Mouse (Mus musculus) CD8-positive naive resting alpha-beta T cell, adult 2 months (primary cell): Measurements from ENCODE around the gene Fam193b.

Experiments used
- DNase-seq, 2 experiments: peaks; one replicate each; pipeline ENCODE4 v3.0.0; 2022; ENCODE audit warnings: low read depth in 2 of 2, low spot score in 2 of 2

Gene Fam193b

GRCm38 (mm10) chr13:55529198-55529915, 41.6 kb downstream of the Fam193b start, which contains the start of gene Dok3:
Gene Dok3 (minus strand): TSS chr13:55529296.
- no peak for DNase-seq

GRCm38 (mm10) chr13:55527834-55528772, 42.8 kb downstream of the Fam193b start:
- no peak for DNase-seq

GRCm38 (mm10) chr13:55527212-55527611, 43.7 kb downstream of the Fam193b start:
- no peak for DNase-seq

DNA sequence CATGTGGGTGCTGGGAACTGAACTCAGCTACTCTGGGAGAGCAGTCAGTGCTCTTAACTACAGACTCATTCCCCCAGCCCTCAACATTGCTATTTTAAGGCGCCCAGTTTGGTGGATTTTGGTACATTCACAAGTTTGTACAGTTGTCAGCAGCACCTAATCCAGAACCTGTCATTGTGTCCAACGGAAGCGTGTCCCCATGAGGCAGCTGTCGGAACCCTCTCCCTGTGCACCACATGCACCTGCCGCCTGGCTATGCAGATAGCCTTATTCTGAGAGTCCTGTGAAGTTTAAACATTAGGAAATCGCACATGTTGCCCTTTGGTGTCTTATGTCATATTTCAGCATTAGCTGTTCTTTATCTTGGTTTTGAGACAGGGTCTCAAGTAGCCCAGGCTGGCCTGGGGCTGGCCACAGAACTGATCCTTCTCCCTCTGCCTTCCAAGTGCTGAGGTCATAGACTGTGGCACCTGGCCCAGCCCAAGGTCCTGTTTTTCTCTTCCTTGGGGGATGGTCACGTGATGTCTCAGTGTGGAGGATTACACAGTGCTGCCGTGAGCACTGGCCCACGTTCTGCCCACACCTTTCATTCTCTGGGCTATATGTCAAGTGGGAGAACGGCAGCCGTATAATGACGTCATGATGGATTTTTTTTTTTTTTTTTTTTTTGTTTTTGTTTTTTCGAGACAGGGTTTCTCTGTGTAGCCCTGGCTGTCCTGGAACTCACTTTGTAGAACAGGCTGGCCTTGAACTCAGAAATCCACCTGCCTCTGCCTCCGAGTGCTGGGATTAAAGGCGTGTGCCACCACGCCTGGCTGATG, 45.0 kb downstream of the Fam193b start:
- DNase-seq: no peak

DNA sequence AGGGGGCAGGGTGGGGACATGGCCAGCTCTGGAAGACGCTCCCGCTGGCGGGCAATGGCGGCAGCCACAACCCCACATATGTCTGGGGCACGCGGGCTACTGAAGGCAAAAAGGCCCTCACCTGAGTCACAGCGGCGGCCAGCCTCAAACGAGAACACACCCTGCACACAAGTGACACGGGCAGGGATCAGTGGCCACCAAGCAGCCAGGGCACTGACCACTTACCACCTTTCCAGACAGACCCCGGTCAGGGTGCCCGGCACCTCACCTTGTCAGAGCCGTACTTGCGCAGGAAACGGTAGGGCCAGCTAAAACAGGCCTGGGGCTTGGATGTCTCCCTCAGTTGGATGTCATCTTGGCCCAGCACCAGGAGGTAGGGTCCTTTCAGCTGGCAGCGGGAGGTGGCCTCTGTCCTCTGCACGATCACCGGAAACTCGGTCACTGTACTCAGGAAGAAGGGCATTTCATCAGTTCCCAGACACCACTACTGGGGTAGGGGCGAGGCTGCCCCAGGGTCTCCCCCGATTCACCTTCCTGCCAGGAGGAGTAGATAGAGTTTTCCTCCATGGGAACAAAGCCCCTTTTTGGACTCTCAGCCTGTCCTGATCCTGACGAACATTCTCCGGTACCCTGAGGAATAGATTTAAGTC, 46.8 kb downstream of the Fam193b start:
- DNase-seq: no peak

DNA sequence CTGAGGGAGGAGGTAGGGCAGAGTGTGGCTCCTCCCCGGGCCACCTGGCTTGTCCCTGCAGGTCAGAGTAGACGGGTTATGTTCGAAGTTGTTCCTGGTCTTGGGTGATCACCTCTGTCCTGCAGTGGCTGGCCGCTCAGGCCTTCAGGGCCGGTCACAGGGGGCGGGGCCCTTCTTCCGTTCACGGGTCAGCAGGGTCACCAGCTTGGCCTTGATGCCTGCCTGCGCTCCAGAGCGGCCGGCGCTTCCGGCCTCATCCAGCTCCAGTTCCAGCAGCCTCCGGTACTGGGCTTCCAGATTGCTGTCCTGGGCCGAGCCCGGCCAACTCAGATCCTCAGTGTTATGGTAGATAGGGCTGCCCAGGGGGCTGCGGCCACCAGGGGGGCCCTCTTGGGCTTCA, 47.6 kb downstream of the Fam193b start:
- no peak for DNase-seq

DNA sequence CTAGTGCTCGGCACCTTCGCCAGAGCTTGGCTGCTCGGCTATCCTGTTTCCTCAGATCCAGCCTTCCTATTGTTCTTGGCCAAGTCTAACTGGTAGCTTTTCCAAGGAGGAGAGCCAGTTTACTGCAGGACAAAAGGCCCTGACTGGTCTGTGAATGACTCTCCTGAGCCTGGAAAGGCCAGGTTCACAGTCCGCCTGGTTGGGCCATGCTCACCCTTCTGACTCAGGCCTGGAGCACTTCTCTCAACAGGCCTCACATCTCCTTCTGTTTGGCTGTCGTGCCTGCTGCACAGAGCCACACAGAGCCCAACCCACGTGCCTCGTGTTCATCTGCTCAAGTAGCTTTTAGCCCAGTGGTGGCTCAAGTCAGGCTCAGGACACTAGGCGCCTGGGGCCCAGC, 48.2 kb downstream of the Fam193b start:
- no peak for DNase-seq

- no peak for DNase-seq
Measured at GRCm38 (mm10) chr13:55519606-55520005, 51.3 kb downstream of the Fam193b start.

DNA sequence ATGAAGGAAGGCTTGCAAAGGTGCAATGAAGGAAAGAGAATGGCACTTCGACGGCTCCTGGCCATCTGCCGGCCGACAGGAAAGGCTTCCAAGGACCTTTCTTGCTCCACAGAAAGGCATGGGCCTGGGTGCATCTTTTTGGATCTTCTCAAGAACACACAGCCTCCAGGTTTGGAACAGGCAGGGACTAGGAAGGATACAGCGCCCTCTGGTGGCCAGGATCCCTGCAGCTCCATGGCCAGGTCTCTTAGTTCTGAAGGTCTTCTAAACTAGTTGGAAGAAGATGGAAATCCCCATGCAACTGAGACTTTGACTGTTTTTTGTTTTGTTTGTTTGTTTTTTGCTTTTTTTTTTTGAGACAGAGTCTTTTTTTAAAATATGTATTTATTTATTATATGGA, 54.0 kb downstream of the Fam193b start:
- peak; percentile 87 to 91 for DNase-seq

DNA sequence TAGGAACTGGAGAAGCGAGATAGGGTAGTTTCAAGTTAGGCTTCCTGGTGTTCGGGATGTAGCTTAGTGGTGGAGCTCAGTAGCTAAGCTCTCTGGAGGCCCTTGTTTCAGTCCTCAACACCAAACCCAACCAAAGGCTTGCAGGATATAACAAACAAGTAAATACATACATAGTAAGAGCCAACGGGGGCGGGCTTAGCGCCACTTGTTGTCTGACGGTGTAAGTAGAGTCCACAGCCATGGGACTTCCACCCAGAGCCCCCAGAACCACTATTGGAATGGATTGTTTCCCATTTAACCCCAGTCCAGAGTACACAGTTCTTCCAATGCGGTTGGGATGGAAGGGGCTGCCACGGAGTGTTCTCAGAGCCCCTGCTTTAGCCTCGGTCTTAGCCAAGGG, 57.1 kb downstream of the Fam193b start:
- DNase-seq: no peak

GRCm38 (mm10) chr13:55513111-55513748, 57.7 kb downstream of the Fam193b start, which contains the start of gene Pdlim7:
Gene Pdlim7 (minus strand): TSS chr13:55513676.
- DNase-seq: peak; percentile 79 to 87

- no peak for DNase-seq
Measured at GRCm38 (mm10) chr13:55512379-55513031, 58.4 kb downstream of the Fam193b start.

DNA sequence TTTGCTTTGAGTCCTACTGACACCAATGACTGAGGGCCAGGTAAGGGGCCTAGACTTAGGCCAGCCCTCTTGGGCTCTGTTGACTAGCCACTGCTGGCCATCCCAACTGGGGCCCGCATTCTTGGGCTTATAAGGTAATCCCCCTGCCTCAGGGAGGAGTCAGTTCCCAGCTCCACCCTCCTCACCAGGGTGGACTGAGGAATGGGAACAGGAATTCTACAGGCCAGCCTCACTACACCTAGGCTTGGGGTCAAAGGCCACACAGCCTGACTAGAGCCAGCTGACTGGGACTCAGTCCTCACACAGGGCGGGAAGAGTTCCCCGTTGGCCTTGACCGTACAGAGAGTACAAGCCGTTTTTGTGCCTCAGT, 59.4 kb downstream of the Fam193b start:
- DNase-seq: no peak

GRCm38 (mm10) chr13:55510668-55511491, 60.0 kb downstream of the Fam193b start:
- no peak for DNase-seq

- DNase-seq: no peak
Measured at GRCm38 (mm10) chr13:55510332-55510667, 60.6 kb downstream of the Fam193b start.

DNA sequence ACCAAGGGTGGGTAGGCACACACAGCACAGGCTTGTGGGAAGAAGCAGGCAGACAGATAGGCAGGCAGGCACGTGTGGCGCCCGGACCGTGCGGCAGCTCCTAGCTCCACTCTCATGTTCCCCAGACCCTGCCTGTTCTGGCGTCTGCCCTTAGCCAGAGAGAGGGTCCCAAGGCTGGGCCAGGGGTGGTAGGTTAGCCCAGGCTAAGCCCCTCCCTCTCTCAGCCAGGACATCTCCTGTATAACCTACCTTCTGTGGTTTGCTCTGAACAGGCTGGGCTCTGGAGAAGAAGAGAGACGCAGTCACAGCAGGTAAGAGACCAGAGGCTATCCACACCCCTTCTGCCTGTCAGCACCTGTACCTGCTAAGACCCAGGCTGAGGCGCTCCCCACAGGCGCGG, 62.4 kb downstream of the Fam193b start:
- no peak for DNase-seq

DNA sequence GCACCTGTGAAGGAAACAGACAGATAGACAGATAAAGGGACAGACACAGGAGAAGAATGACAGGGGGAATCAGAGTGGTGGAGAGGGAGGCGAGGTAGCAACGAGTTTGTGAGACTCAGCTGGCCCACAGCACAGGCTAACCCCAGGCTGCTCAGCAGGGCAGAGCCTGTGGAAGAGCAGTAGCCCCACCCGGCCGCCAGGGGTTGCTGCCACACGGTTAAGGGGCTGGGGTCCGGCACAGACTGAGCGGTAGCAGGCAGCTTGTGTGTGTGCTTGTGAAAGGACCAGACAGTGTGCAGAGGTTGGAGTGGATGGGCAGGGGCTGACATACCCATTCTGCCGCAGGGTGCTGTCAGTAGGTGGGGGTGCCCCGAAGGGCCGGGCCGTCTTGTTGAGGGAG, 63.0 kb downstream of the Fam193b start:
- DNase-seq: no peak

- no peak for DNase-seq
Measured at GRCm38 (mm10) chr13:55506697-55507096, 64.2 kb downstream of the Fam193b start.

GRCm38 (mm10) chr13:55505810-55506209, 65.1 kb downstream of the Fam193b start:
- no peak for DNase-seq
